Mouse (Mus musculus): ENCODE data around the gene Msi2.

Gene Msi2

GRCm38 (mm10) chr11:88587710-88588109 is 130.6 kb downstream of the Msi2 start:
- DNase-seq: peak in 1 of 2 experiments; percentile 43

- no peak for DNase-seq
Measured at GRCm38 (mm10) chr11:88585880-88586279, 132.4 kb downstream of the Msi2 start.

- DNase-seq: no peak
Measured at GRCm38 (mm10) chr11:88585171-88585632, 133.1 kb downstream of the Msi2 start.

- no peak for DNase-seq
Measured at GRCm38 (mm10) chr11:88583866-88584265, 134.4 kb downstream of the Msi2 start.

GRCm38 (mm10) chr11:88583259-88583833 is 135.0 kb downstream of the Msi2 start:
- no peak for DNase-seq

- DNase-seq: no peak
Measured at GRCm38 (mm10) chr11:88582781-88583180, 135.5 kb downstream of the Msi2 start.

GRCm38 (mm10) chr11:88582021-88582707 is 136.1 kb downstream of the Msi2 start:
- peak in 1 of 2 experiments; percentile 55 for DNase-seq

GRCm38 (mm10) chr11:88581375-88581774 is 136.9 kb downstream of the Msi2 start:
- DNase-seq: no peak

- no peak for DNase-seq
Measured at GRCm38 (mm10) chr11:88578700-88579099, 139.6 kb downstream of the Msi2 start.

- no peak for DNase-seq
Measured at GRCm38 (mm10) chr11:88577076-88577475, 141.2 kb downstream of the Msi2 start.

GRCm38 (mm10) chr11:88576233-88576998 is 141.9 kb downstream of the Msi2 start:
- no peak for DNase-seq

GRCm38 (mm10) chr11:88574575-88575360 is 143.5 kb downstream of the Msi2 start:
- DNase-seq: peak; percentile 68 to 79

- DNase-seq: no peak
Measured at GRCm38 (mm10) chr11:88573013-88573412, 145.3 kb downstream of the Msi2 start.

- DNase-seq: no peak
Measured at GRCm38 (mm10) chr11:88572461-88572860, 145.9 kb downstream of the Msi2 start.

- no peak for DNase-seq
Measured at GRCm38 (mm10) chr11:88570715-88571202, 147.6 kb downstream of the Msi2 start.

GRCm38 (mm10) chr11:88566613-88567606 is 151.4 kb downstream of the Msi2 start:
- no peak for DNase-seq

- no peak for DNase-seq
Measured at GRCm38 (mm10) chr11:88564810-88565209, 153.5 kb downstream of the Msi2 start.

- no peak for DNase-seq
Measured at GRCm38 (mm10) chr11:88564363-88564762, 153.9 kb downstream of the Msi2 start.

- DNase-seq: no peak
Measured at GRCm38 (mm10) chr11:88561191-88561590, 157.1 kb downstream of the Msi2 start.

- DNase-seq: no peak
Measured at GRCm38 (mm10) chr11:88560634-88561033, 157.7 kb downstream of the Msi2 start.

- DNase-seq: no peak
Measured at GRCm38 (mm10) chr11:88559365-88559970, 158.8 kb downstream of the Msi2 start.

Measured in kidney, postnatal 36 days (tissue).